Mouse (Mus musculus) lung, embryonic 14.5 days (tissue): Measurements from ENCODE around the gene Meltf. TPM values are rescaled to one million over a fixed set of nuclear protein-coding genes. Genes with fewer than 3 reads are reported as not detected.
A peak's percentile ranks its signal among the peaks of the same experiment; 100 is the strongest.

Source experiments
- ATAC-seq: fragments of 200-750 bp; cut with Nextera tagmentation; 2 replicates; pipeline ENCODE4 v1.8.0; 2017; ENCODE audit warnings: mild to moderate bottlenecking, moderate TSS enrichment, moderate library complexity; ENCODE audit not compliant: insufficient read depth
- DNase-seq: peaks from one replicate; pipeline ENCODE4 v3.0.0-alpha.2; 2015
- H3K27ac ChIP-seq: fragments of 300-500 bp; sonication (generic); 2 replicates; pipeline ENCODE4 v1.5.1; 2014; ENCODE audit warnings: low read depth, mild to moderate bottlenecking, moderate library complexity
- H3K27me3 ChIP-seq: fragments of 300-500 bp; sonication (generic); 2 replicates; pipeline ENCODE4 v1.6.1; 2014; ENCODE audit warnings: low read length, control low read depth; ENCODE audit not compliant: insufficient read depth
- H3K36me3 ChIP-seq: fragments of 300-500 bp; sonication (generic); 2 replicates; pipeline ENCODE4 v1.6.1; 2014; ENCODE audit warnings: control low read depth; ENCODE audit not compliant: insufficient read depth
- H3K4me1 ChIP-seq: fragments of 300-500 bp; sonication (generic); 2 replicates; pipeline ENCODE4 v1.6.1; 2014; ENCODE audit warnings: antibody characterized with exemption, control low read depth; ENCODE audit not compliant: insufficient read depth
- H3K4me2 ChIP-seq: fragments of 300-500 bp; sonication (generic); 2 replicates; pipeline ENCODE4 v1.6.1; 2014; ENCODE audit warnings: mild to moderate bottlenecking
- H3K4me3 ChIP-seq: fragments of 300-500 bp; sonication (generic); 2 replicates; pipeline ENCODE4 v1.5.1; 2014; ENCODE audit warnings: low read depth, low read length
- H3K9ac ChIP-seq: fragments of 300-500 bp; sonication (generic); 2 replicates; pipeline ENCODE4 v1.6.1; 2014
- H3K9me3 ChIP-seq: fragments of 300-500 bp; sonication (generic); 2 replicates; pipeline ENCODE4 v1.6.1; 2016; ENCODE audit warnings: low read depth, low read length, control low read depth
- CTCF ChIP-seq: IDR thresholded peaks from 2 replicates; pipeline ENCODE4 v1.5.1; 2016; ENCODE audit warnings: antibody characterized with exemption, low read depth
- WGBS: fragments of 180-500 bp; shearing (Covaris S2); extraction: QIAGEN DNeasy Blood & Tissue Kit; methylation state at CpG from one replicate; pipeline ENCODE4 v1.1.7; 2014; 5-methylcytosine and 5-hydroxymethylcytosine counted together
- polyA plus RNA-seq: library from polyadenylated mRNA; unstranded; fragments of >200 nt; fragmentation: Nextera tagmentation; extraction: Ambion mirVana; gene quantifications from 2 replicates; pipeline ENCODE4 v1.2.1, GENCODE M21; 2014

Meltf gene
- polyA plus RNA-seq, 1 experiment from 2014 or later, result 0.08 TPM

GRCm38 (mm10) chr16:31896971-31897774, 18.6 kb downstream of the Meltf start:
- H3K4me3 ChIP-seq, result peak overlapping the region; percentile 14; the same call in 1 of the 2 replicates
- DNase-seq, result peak; percentile 69
- peak; percentile 80 for ATAC-seq

GRCm38 (mm10) chr16:31898546-31899326, 20.1 kb downstream of the Meltf start:
- H3K27me3 ChIP-seq, result no peaks in the 10 kb centered on the region
- H3K27ac ChIP-seq, result no peak overlapping the region
- no peaks in the 10 kb centered on the region for H3K9me3 ChIP-seq
- ATAC-seq (peak; percentile 31; the same call in 1 of the 2 replicates), DNase-seq (peak; percentile 24)
- H3K9ac ChIP-seq, result no peak overlapping the region
- 77% methylated on average over 18 of the region's 18 CpGs for WGBS
- H3K4me1 ChIP-seq, result no peaks in the 10 kb centered on the region
- TF ChIP-seq CTCF, result no peak
- H3K4me3 ChIP-seq, result no peak overlapping the region
- H3K36me3 ChIP-seq, result no peaks in the 10 kb centered on the region
- H3K4me2 ChIP-seq, result no peak overlapping the region

More at GRCm38 (mm10) chr16:31896971-31897774, 18.6 kb downstream of the Meltf start:
- Histone ChIP-seq H3K9ac (no peak overlapping the region; the same call in 1 of the 2 replicates), H3K27me3 (no peaks in the 10 kb centered on the region), H3K36me3 (no peaks in the 10 kb centered on the region), H3K4me2 (peak overlapping the region; percentile 59), H3K27ac (no peak overlapping the region), H3K4me1 (no peaks in the 10 kb centered on the region), H3K9me3 (no peaks in the 10 kb centered on the region)
- WGBS, result 11% methylated on average over 29 of the region's 29 CpGs
- peak; percentile 52 for TF ChIP-seq CTCF

GRCm38 (mm10) chr16:31901886-31902285, 23.3 kb downstream of the Meltf start:
- DNase-seq (no peak), ATAC-seq (no peak)
- Histone ChIP-seq H3K36me3 (no peaks in the 10 kb centered on the region), H3K27ac (no peak overlapping the region), H3K4me2 (no peak overlapping the region), H3K4me3 (no peak overlapping the region), H3K9ac (no peak overlapping the region), H3K4me1 (no peaks in the 10 kb centered on the region), H3K27me3 (no peaks in the 10 kb centered on the region), H3K9me3 (no peaks in the 10 kb centered on the region)
- no peak for TF ChIP-seq CTCF
- 79% methylated on average over 1 of the region's 1 CpGs for WGBS

- H3K4me2 ChIP-seq, result no peak overlapping the region
- ATAC-seq (no peak), DNase-seq (no peak)
- no peak overlapping the region for H3K9ac ChIP-seq
- no peak overlapping the region for H3K4me3 ChIP-seq
- TF ChIP-seq CTCF, result no peak
- no peaks in the 10 kb centered on the region for H3K27me3 ChIP-seq
- H3K4me1 ChIP-seq, result no peaks in the 10 kb centered on the region
- H3K9me3 ChIP-seq, result no peaks in the 10 kb centered on the region
- no peak overlapping the region for H3K27ac ChIP-seq
- 82% methylated on average over 8 of the region's 8 CpGs for whole genome bisulfite sequencing
- no peaks in the 10 kb centered on the region for H3K36me3 ChIP-seq
These were observed 24.6 kb downstream of the Meltf start for GRCm38 (mm10) chr16:31903239-31903638.

GRCm38 (mm10) chr16:31905331-31905730, 26.7 kb downstream of the Meltf start:
- Histone ChIP-seq H3K36me3 (no peaks in the 10 kb centered on the region), H3K4me1 (no peaks in the 10 kb centered on the region), H3K4me2 (no peak overlapping the region), H3K4me3 (no peak overlapping the region), H3K9me3 (no peaks in the 10 kb centered on the region), H3K27me3 (no peaks in the 10 kb centered on the region), H3K27ac (no peak overlapping the region), H3K9ac (no peak overlapping the region)
- ATAC-seq (no peak), DNase-seq (no peak)
- WGBS, result 70% methylated on average over 4 of the region's 4 CpGs
- TF ChIP-seq CTCF, result 0 out of 2 replicates have a peak, but pooled peaks have one; percentile 40

- no peak for ATAC-seq
- no peaks in the 10 kb centered on the region for H3K36me3 ChIP-seq
- TF ChIP-seq CTCF, result no peak
- no peaks in the 10 kb centered on the region for H3K4me1 ChIP-seq
- H3K4me3 ChIP-seq, result 0 out of 2 replicates have a peak overlapping the region, but pooled peaks have one; percentile 7
- 33% methylated on average over 20 of the region's 20 CpGs for WGBS
- H3K27me3 ChIP-seq, result no peaks in the 10 kb centered on the region
- peak overlapping the region; percentile 56 for H3K4me2 ChIP-seq
- H3K9ac ChIP-seq, result no peak overlapping the region
- no peaks in the 10 kb centered on the region for H3K9me3 ChIP-seq
- no peak for DNase-seq
- H3K27ac ChIP-seq, result no peak overlapping the region
These were observed 27.5 kb downstream of the Meltf start for GRCm38 (mm10) chr16:31905891-31906825.
